Mouse (Mus musculus) forebrain, embryonic 15.5 days (tissue): ENCODE data around the gene Cnnm2. TPM values are rescaled to one million over a fixed set of nuclear protein-coding genes. Genes with fewer than 3 reads are reported as not detected.

Experiments
- ATAC-seq: fragments of 200-750 bp; cut with Nextera tagmentation; replicated peaks from 2 replicates; pipeline ENCODE4 v1.8.0; 2017; ENCODE audit warnings: mild to moderate bottlenecking, moderate TSS enrichment, moderate library complexity
- H3K27ac ChIP-seq: fragments of 300-500 bp; sonication (generic); replicated peaks from 2 replicates; pipeline ENCODE4 v1.5.1; 2015; ENCODE audit warnings: mild to moderate bottlenecking, inconsistent platforms
- H3K27me3 ChIP-seq: fragments of 300-500 bp; sonication (generic); 2 replicates; pipeline ENCODE4 v1.6.1; 2015; ENCODE audit warnings: inconsistent platforms
- H3K36me3 ChIP-seq: fragments of 300-500 bp; sonication (generic); 2 replicates; pipeline ENCODE4 v1.6.1; 2015; ENCODE audit warnings: mild to moderate bottlenecking, inconsistent platforms
- H3K4me1 ChIP-seq: fragments of 300-500 bp; sonication (generic); 2 replicates; pipeline ENCODE4 v1.6.1; 2015; ENCODE audit warnings: inconsistent platforms
- H3K4me2 ChIP-seq: fragments of 300-500 bp; sonication (generic); replicated peaks from 2 replicates; pipeline ENCODE4 v1.6.1; 2015; ENCODE audit warnings: mild to moderate bottlenecking, inconsistent platforms
- H3K4me3 ChIP-seq: fragments of 300-500 bp; sonication (generic); 2 replicates; pipeline ENCODE4 v1.5.1; 2015; ENCODE audit warnings: mild to moderate bottlenecking, inconsistent platforms
- H3K9ac ChIP-seq: fragments of 300-500 bp; sonication (generic); replicated peaks from 2 replicates; pipeline ENCODE4 v1.6.1; 2015; ENCODE audit warnings: mild to moderate bottlenecking, inconsistent platforms
- H3K9me3 ChIP-seq: fragments of 300-500 bp; sonication (generic); 2 replicates; pipeline ENCODE4 v1.6.1; 2016; ENCODE audit warnings: inconsistent platforms
- WGBS: fragments of 180-500 bp; shearing (Covaris S2); methylation state at CpG from one replicate; pipeline ENCODE4 v1.1.7; 2015; ENCODE audit warnings: mixed read lengths; 5-methylcytosine and 5-hydroxymethylcytosine counted together
- polyA plus RNA-seq: library from polyadenylated mRNA; unstranded; fragments of >200 nt; fragmentation: Nextera tagmentation; extraction: Ambion mirVana; gene quantifications from 2 replicates; pipeline ENCODE4 v1.2.1, GENCODE M21; 2015

The Cnnm2 gene
- polyA plus RNA-seq, 1 experiment from 2014 or later = 4.1 TPM

DNA sequence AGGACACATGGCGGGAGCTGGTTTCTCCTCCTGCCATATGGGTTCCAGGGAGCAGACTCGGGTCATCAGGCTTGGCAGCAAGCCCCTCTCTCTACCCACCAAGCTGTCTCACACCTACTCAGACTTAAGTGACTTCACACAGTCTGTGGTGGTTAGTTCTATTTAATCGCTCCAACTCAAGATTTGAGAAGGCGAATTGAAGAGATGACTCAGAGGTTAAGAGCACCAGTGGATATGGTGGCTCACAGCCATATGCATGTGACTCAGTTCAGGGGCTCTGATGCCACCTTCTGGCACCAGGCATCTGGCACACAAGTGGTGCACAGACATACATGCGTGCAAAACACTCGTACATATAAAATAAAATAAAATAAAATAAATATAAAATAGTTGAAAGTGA is 43.4 kb downstream of the Cnnm2 start:
- Histone ChIP-seq H3K27me3 (no peaks in the 10 kb centered on the region), H3K9ac (no peak overlapping the region), H3K4me3 (no peak overlapping the region), H3K4me2 (no peak overlapping the region), H3K27ac (no peak overlapping the region), H3K4me1 (no peaks in the 10 kb centered on the region), H3K9me3 (no peaks in the 10 kb centered on the region), H3K36me3 (no peaks in the 10 kb centered on the region)
- 73% methylated on average over 6 of the region's 6 CpGs for WGBS
- ATAC-seq = no peak

DNA sequence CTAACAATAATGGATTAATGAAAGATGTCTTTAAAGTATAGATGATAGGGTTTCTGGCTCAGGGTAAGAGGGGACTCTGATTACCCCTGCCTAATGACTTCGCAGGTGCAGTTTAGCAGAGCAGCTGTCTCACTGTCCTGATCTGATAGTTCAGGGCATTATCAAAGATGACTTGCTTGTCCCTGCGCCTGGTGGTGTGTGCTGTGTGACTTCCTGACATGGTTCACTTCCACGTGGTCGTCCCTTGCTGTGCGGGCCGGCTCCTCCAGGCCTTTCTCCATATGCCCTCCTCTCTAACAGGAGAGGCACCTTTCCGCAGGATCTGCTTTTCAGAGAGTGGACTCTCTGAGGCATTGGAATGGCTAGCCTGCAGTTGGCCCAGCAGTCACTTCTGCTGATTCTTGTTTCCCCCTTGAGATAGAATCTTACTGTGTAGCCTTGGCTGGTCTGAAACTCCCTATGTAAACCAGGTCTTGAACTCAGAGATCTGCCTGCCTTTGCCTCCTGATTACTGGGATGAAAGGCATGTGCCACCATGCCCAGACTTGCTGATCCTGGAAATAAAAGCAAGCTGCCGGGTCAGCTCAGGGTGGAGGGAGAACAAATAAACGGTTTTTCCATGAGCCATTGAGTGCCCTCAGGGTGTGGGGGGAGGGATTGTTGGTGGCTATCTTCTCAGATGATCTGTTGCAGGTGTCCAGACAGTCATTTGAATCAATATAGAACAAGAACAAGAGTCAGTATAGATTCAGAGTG is 44.7 kb downstream of the Cnnm2 start:
- Histone ChIP-seq H3K4me1 (no peaks in the 10 kb centered on the region), H3K27ac (no peak overlapping the region), H3K27me3 (no peaks in the 10 kb centered on the region), H3K36me3 (no peaks in the 10 kb centered on the region), H3K4me2 (no peak overlapping the region), H3K4me3 (no peak overlapping the region), H3K9me3 (no peaks in the 10 kb centered on the region), H3K9ac (no peak overlapping the region)
- ATAC-seq = no peak
- 77% methylated on average over 9 of the region's 9 CpGs for WGBS

GRCm38 (mm10) chr19:46808261-46808660 is 46.9 kb downstream of the Cnnm2 start:
- Histone ChIP-seq H3K4me3 (no peak overlapping the region), H3K36me3 (no peaks in the 10 kb centered on the region), H3K4me2 (no peak overlapping the region), H3K9me3 (no peaks in the 10 kb centered on the region), H3K9ac (no peak overlapping the region), H3K27ac (no peak overlapping the region), H3K4me1 (no peaks in the 10 kb centered on the region), H3K27me3 (no peaks in the 10 kb centered on the region)
- no peak for ATAC-seq
- 95% methylated on average over 5 of the region's 5 CpGs for WGBS

- Histone ChIP-seq H3K4me2 (no peak overlapping the region), H3K9ac (no peak overlapping the region), H3K27me3 (no peaks in the 10 kb centered on the region), H3K4me3 (no peak overlapping the region), H3K9me3 (no peaks in the 10 kb centered on the region), H3K36me3 (no peaks in the 10 kb centered on the region), H3K4me1 (no peaks in the 10 kb centered on the region), H3K27ac (no peak overlapping the region)
- WGBS = 93% methylated on average over 5 of the region's 5 CpGs
- no peak for ATAC-seq
Observed at GRCm38 (mm10) chr19:46809031-46809430, 47.6 kb downstream of the Cnnm2 start.

GRCm38 (mm10) chr19:46819276-46819675 is 57.9 kb downstream of the Cnnm2 start:
- H3K27ac ChIP-seq = no peak overlapping the region
- H3K4me3 ChIP-seq = no peak overlapping the region
- no peaks in the 10 kb centered on the region for H3K9me3 ChIP-seq
- H3K36me3 ChIP-seq = no peaks in the 10 kb centered on the region
- no peaks in the 10 kb centered on the region for H3K4me1 ChIP-seq
- no peak overlapping the region for H3K4me2 ChIP-seq
- 76% methylated on average over 7 of the region's 7 CpGs for WGBS
- H3K9ac ChIP-seq = no peak overlapping the region
- no peaks in the 10 kb centered on the region for H3K27me3 ChIP-seq
- ATAC-seq = no peak

- H3K36me3 ChIP-seq = no peaks in the 10 kb centered on the region
- WGBS = 62% methylated on average over 4 of the region's 4 CpGs
- no peaks in the 10 kb centered on the region for H3K4me1 ChIP-seq
- H3K9ac ChIP-seq = no peak overlapping the region
- H3K4me3 ChIP-seq = no peak overlapping the region
- H3K4me2 ChIP-seq = no peak overlapping the region
- H3K27ac ChIP-seq = no peak overlapping the region
- no peak for ATAC-seq
- H3K9me3 ChIP-seq = no peaks in the 10 kb centered on the region
- H3K27me3 ChIP-seq = no peaks in the 10 kb centered on the region
Observed at GRCm38 (mm10) chr19:46822491-46822890, 61.1 kb downstream of the Cnnm2 start.

GRCm38 (mm10) chr19:46823759-46824158 is 62.4 kb downstream of the Cnnm2 start:
- H3K27ac ChIP-seq = no peak overlapping the region
- no peak overlapping the region for H3K4me2 ChIP-seq
- no peaks in the 10 kb centered on the region for H3K27me3 ChIP-seq
- no peaks in the 10 kb centered on the region for H3K4me1 ChIP-seq
- H3K36me3 ChIP-seq = no peaks in the 10 kb centered on the region
- no peak overlapping the region for H3K9ac ChIP-seq
- H3K4me3 ChIP-seq = no peak overlapping the region
- no peak for ATAC-seq
- H3K9me3 ChIP-seq = no peaks in the 10 kb centered on the region
- WGBS = 80% methylated on average over 5 of the region's 5 CpGs

GRCm38 (mm10) chr19:46824867-46825266 is 63.5 kb downstream of the Cnnm2 start:
- 76% methylated on average over 7 of the region's 7 CpGs for WGBS
- no peaks in the 10 kb centered on the region for H3K9me3 ChIP-seq
- ATAC-seq = no peak
- H3K4me3 ChIP-seq = no peak overlapping the region
- no peak overlapping the region for H3K9ac ChIP-seq
- H3K27me3 ChIP-seq = no peaks in the 10 kb centered on the region
- H3K4me2 ChIP-seq = no peak overlapping the region
- no peaks in the 10 kb centered on the region for H3K4me1 ChIP-seq
- H3K36me3 ChIP-seq = no peaks in the 10 kb centered on the region
- no peak overlapping the region for H3K27ac ChIP-seq

GRCm38 (mm10) chr19:46827654-46828165 is 66.3 kb downstream of the Cnnm2 start:
- Histone ChIP-seq H3K36me3 (no peaks in the 10 kb centered on the region), H3K27ac (no peak overlapping the region), H3K4me1 (no peaks in the 10 kb centered on the region), H3K9ac (no peak overlapping the region), H3K9me3 (no peaks in the 10 kb centered on the region), H3K4me3 (no peak overlapping the region), H3K27me3 (no peaks in the 10 kb centered on the region), H3K4me2 (no peak overlapping the region)
- WGBS = 95% methylated on average over 5 of the region's 5 CpGs
- no peak for ATAC-seq

DNA sequence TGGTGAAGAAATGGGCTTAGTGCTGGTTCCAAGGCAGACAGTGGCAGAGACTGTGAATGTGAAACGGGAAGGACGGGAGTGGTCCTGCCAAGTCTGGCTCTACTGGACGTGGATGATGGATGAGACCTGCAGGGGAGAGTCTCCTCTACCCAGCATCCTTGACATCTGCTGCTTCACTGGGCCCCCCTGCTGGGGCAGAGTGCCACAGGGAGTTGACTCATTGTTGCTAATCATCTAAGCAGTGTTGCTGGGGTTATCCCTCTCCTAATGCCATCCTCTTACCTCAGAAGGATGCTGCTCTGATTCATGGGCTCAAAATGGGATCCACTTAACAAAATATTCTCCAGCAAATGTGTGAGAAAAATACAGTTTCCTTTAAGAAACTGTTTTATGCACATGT is 67.6 kb downstream of the Cnnm2 start:
- Histone ChIP-seq H3K4me3 (no peak overlapping the region), H3K27ac (no peak overlapping the region), H3K4me1 (no peaks in the 10 kb centered on the region), H3K27me3 (no peaks in the 10 kb centered on the region), H3K4me2 (no peak overlapping the region), H3K9ac (no peak overlapping the region), H3K9me3 (no peaks in the 10 kb centered on the region), H3K36me3 (no peaks in the 10 kb centered on the region)
- ATAC-seq = no peak
- WGBS = 64% methylated on average over 3 of the region's 3 CpGs

- no peak overlapping the region for H3K4me2 ChIP-seq
- H3K27me3 ChIP-seq = no peaks in the 10 kb centered on the region
- no peaks in the 10 kb centered on the region for H3K36me3 ChIP-seq
- no peaks in the 10 kb centered on the region for H3K9me3 ChIP-seq
- ATAC-seq = no peak
- H3K9ac ChIP-seq = no peak overlapping the region
- no peak overlapping the region for H3K4me3 ChIP-seq
- H3K4me1 ChIP-seq = no peaks in the 10 kb centered on the region
- H3K27ac ChIP-seq = no peak overlapping the region
- 83% methylated on average over 9 of the region's 9 CpGs for WGBS
Observed at GRCm38 (mm10) chr19:46831381-46831780, 70.0 kb downstream of the Cnnm2 start.

DNA sequence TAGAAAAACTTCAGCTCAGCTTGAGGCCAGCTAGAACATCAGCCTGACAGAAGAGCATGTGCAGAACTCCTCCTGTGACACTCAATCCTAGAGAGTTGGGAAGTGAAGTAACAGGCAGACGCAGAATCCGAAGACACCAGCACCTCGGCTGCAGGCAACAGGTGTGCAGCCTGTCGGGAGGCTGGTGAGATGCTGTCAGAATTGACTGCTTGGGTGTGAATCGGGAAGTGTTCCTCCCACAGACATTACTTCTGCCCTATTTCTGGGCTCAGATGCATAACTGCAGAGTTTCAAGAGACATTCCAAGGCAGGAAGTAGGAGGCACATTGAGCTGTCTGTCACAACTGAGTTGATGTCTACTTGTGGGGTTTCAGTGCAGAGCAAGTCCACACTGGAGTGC is 72.9 kb downstream of the Cnnm2 start:
- H3K4me1 ChIP-seq = no peaks in the 10 kb centered on the region
- H3K9me3 ChIP-seq = no peaks in the 10 kb centered on the region
- H3K4me3 ChIP-seq = no peak overlapping the region
- no peak overlapping the region for H3K4me2 ChIP-seq
- H3K27me3 ChIP-seq = no peaks in the 10 kb centered on the region
- H3K27ac ChIP-seq = no peak overlapping the region
- ATAC-seq = no peak
- no peak overlapping the region for H3K9ac ChIP-seq
- 90% methylated on average over 5 of the region's 5 CpGs for WGBS
- H3K36me3 ChIP-seq = no peaks in the 10 kb centered on the region

- Histone ChIP-seq H3K27ac (no peak overlapping the region), H3K9me3 (no peaks in the 10 kb centered on the region), H3K4me3 (no peak overlapping the region), H3K9ac (no peak overlapping the region), H3K4me2 (no peak overlapping the region), H3K36me3 (no peaks in the 10 kb centered on the region), H3K27me3 (no peaks in the 10 kb centered on the region), H3K4me1 (no peaks in the 10 kb centered on the region)
- no peak for ATAC-seq
- 82% methylated on average over 4 of the region's 4 CpGs for WGBS
Observed at GRCm38 (mm10) chr19:46835339-46835738, 73.9 kb downstream of the Cnnm2 start.
